Mouse (Mus musculus): ENCODE data around the gene Fbxw27. TPM values are rescaled to one million over a fixed set of nuclear protein-coding genes. Genes with fewer than 3 reads are reported as not detected.

Gene Fbxw27
- total RNA-seq (2023): not detected

DNA sequence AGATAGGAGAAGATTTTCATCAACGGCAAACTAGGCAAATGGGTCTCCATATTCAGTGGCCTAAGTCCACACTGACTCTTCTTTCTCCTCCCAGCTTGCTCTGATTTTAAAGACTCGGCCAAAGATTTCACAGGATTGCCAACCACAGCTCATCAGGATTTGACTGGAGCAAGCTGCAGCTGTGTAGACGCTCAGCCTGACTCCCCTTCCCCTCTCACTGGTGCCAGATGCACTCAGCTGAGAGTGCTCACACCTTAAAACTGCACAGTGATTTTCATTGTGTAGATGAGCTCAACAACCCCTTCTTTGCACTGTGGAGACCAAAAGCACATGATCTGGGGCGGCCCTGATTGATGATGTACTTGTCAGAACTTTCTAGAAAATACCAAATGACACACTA is at the start of gene Fbxw27:
Gene Fbxw27, minus strand, starts transcription at position 101 of the 400 bp plus-strand sequence.

GRCm38 (mm10) chr9:109832391-109833087 is 42.1 kb upstream of the Fbxw27 start, which contains the start of gene Nme6:
Nme6 (plus strand) TSS chr9:109832749.

GRCm38 (mm10) chr9:109811980-109812379 is 21.5 kb upstream of the Fbxw27 start, which contains the start of gene Spink8:
Spink8 (plus strand) TSS chr9:109812280.

GRCm38 (mm10) chr9:109745989-109746388 is 44.5 kb downstream of the Fbxw27 start, which contains the start of gene Fbxw26:
Fbxw26 (minus strand) TSS chr9:109746089.

Other genes starting within 250 kb of the Fbxw27 start
- not detected for gene Fbxw15, start 222.4 kb downstream of the Fbxw27 start, total RNA-seq (2023)
- gene Fbxw24, start 164.6 kb downstream of the Fbxw27 start, total RNA-seq (2023): not detected
- gene Fbxw25, start 126.0 kb downstream of the Fbxw27 start, total RNA-seq (2023): not detected
- gene Fbxw18, start 88.0 kb downstream of the Fbxw27 start, total RNA-seq (2023): not detected
- gene Fbxw26, start 44.6 kb downstream of the Fbxw27 start, total RNA-seq (2023): not detected
- gene Spink8, start 21.6 kb upstream of the Fbxw27 start, total RNA-seq (2023): not detected
- gene Nme6, start 42.1 kb upstream of the Fbxw27 start, total RNA-seq (2023): 10 to 100 TPM in 1 of 2 experiments, 1 to 10 TPM in 1; 9.0 to 10.8 TPM
- 1,000 to 10,000 TPM; 5,488 to 6,851 TPM for gene Camp, start 58.9 kb upstream of the Fbxw27 start, total RNA-seq (2023)
- gene Cdc25a, start 84.9 kb upstream of the Fbxw27 start, total RNA-seq (2023): 10 to 100 TPM; 28.5 to 29.9 TPM
- gene Map4, start 140.8 kb upstream of the Fbxw27 start, total RNA-seq (2023): 10 to 100 TPM; 88.8 to 93.6 TPM

Measured in neutrophil, adult 59 days (primary cell).